Mouse (Mus musculus): ENCODE measurements around the gene Hhat. TPM values are rescaled to one million over a fixed set of nuclear protein-coding genes. Genes with fewer than 3 reads are reported as not detected.
A peak's percentile ranks its signal among the peaks of the same experiment; 100 is the strongest.

Gene Hhat
- polyA plus RNA-seq, 1 experiment from 2014 or later: 3.5 TPM

DNA sequence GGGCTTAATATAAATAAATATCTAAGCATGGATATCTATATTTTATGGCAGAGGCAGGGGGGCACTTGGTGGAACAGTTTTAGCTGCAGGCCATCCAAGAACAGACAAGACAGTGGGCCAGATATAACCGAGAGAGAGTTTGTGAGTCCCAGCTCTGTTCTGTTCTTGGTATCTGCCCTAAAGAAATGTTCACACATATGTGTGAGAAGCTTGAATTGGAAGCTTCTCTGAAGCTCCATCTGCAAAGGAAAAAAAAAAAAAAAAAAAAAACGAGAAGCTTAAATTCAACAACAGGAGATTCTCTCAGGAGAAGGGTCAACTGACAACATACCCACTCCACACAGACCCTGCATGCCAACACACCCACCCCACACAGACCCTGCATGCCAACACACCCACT, 188.1 kb downstream of the Hhat start:
- Histone ChIP-seq H3K9me3 (replicated peaks; ENCODE audit: control insufficient read depth, low read length) (no peaks in the 10 kb centered on the region), H3K4me3 (ENCODE audit: low read depth, low read length) (no peak overlapping the region), H3K27ac (ENCODE audit: low read depth, low read length) (no peak overlapping the region), H3K4me1 (ENCODE audit: control insufficient read depth, insufficient read depth, low read length) (no peaks in the 10 kb centered on the region), H3K27me3 (replicated peaks; ENCODE audit: control insufficient read depth, insufficient read depth, low read length) (no peaks in the 10 kb centered on the region), H3K9ac (ENCODE audit: low read length) (no peak overlapping the region), H3K4me2 (ENCODE audit: low read length) (no peak overlapping the region), H3K36me3 (ENCODE audit: control insufficient read depth, insufficient read depth, low read length) (no peaks in the 10 kb centered on the region)
- DNase-seq (ENCODE audit: low spot score) (no peak), ATAC-seq (no peak)
- 88% methylated on average over 1 of the region's 2 CpGs for WGBS

DNA sequence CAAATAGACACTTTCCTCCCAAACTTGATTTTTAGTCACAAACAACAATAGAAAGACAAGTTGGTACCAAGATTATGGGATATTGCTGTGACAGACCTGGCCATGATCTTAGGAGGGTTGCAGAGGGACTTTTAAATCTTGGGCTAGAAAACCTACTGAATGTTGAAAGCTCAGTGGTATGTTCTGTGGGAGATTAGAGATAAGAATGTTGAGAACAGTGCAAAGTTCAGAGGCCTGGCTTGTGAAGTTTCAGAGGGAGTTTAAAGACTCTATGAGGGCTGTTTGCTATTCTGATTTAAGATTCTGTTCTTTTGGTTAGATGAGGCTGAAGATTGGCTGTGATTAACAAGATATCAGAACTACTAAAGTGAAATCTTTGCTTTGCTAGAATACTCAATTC, 206.3 kb downstream of the Hhat start:
- Histone ChIP-seq H3K27ac (ENCODE audit: low read depth, low read length) (no peak overlapping the region), H3K36me3 (ENCODE audit: control insufficient read depth, insufficient read depth, low read length) (no peaks in the 10 kb centered on the region), H3K9ac (ENCODE audit: low read length) (no peak overlapping the region), H3K4me3 (ENCODE audit: low read depth, low read length) (no peak overlapping the region), H3K4me2 (ENCODE audit: low read length) (no peak overlapping the region), H3K27me3 (replicated peaks; ENCODE audit: control insufficient read depth, insufficient read depth, low read length) (no peaks in the 10 kb centered on the region), H3K4me1 (ENCODE audit: control insufficient read depth, insufficient read depth, low read length) (no peaks in the 10 kb centered on the region), H3K9me3 (replicated peaks; ENCODE audit: control insufficient read depth, low read length) (peaks cover 5% of the 10 kb centered on the region; the same call in 1 of the 2 replicates)
- ATAC-seq: no peak
- DNase-seq (ENCODE audit: low spot score): no peak

DNA sequence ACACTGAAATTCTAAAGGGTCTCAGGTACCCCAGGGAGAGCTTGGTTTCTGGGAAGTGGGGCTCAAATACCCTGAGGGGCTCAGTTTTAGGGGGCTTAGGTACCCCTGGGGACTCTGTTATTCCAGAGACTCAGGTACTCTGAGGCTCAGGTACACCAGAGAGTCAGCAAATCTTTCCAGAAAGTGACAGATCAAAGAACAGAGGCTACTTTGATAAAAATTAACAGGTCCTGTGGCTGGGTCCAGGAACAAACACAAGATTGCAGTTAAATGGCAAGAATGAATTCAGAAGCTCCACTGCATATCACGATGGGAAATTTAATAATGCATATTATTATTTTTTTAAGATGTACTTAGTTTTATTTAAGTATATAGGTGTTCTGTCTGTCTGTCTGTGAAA, 211.7 kb downstream of the Hhat start:
- Histone ChIP-seq H3K4me3 (ENCODE audit: low read depth, low read length) (no peak overlapping the region), H3K4me1 (ENCODE audit: control insufficient read depth, insufficient read depth, low read length) (peaks cover 4% of the 10 kb centered on the region; the same call in 1 of the 2 replicates), H3K9ac (ENCODE audit: low read length) (no peak overlapping the region), H3K36me3 (ENCODE audit: control insufficient read depth, insufficient read depth, low read length) (no peaks in the 10 kb centered on the region), H3K27ac (ENCODE audit: low read depth, low read length) (no peak overlapping the region), H3K9me3 (replicated peaks; ENCODE audit: control insufficient read depth, low read length) (no peaks in the 10 kb centered on the region), H3K4me2 (ENCODE audit: low read length) (no peak overlapping the region), H3K27me3 (replicated peaks; ENCODE audit: control insufficient read depth, insufficient read depth, low read length) (no peaks in the 10 kb centered on the region)
- ATAC-seq: no peak
- 89% methylated on average over 1 of the region's 1 CpGs for WGBS
- DNase-seq (ENCODE audit: low spot score): no peak

DNA sequence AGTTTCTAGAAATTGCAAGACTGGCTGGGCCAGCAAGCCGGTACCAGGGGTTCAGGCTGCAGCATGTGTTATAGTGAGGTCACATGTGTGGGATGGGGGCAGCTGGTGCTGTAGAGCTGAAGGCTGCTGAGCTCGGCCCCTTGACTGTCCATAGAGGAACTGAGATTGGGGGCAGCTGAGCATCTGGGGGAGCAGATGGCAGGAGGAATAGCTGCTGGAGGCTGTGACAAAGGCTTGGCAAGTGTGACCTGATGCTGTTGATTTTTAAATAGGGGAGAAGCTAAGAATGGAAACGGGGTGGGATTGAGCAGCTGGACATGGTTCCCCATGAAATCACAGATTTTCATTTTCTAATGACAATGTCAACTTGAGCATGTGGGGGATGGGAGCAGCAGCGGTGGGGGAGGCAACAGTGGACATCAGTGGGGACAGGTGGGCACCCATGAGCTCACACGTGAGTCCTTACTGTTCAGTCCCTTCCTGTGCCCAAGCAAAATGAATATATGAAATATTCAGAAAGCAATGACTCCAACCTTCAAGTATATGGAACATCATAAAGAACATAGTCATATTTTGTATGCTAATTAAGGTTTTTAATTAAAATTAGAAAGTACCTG, 212.9 kb downstream of the Hhat start:
- no peak overlapping the region for H3K27ac ChIP-seq (ENCODE audit: low read depth, low read length)
- no peak overlapping the region for H3K4me3 ChIP-seq (ENCODE audit: low read depth, low read length)
- H3K36me3 ChIP-seq (ENCODE audit: control insufficient read depth, insufficient read depth, low read length): no peaks in the 10 kb centered on the region
- ATAC-seq (peak; percentile 70), DNase-seq (ENCODE audit: low spot score) (peak; percentile 49)
- H3K4me1 ChIP-seq (ENCODE audit: control insufficient read depth, insufficient read depth, low read length): peaks cover 4% of the 10 kb centered on the region; the same call in 1 of the 2 replicates
- 58% methylated on average over 5 of the region's 5 CpGs for WGBS
- H3K9me3 ChIP-seq (replicated peaks; ENCODE audit: control insufficient read depth, low read length): no peaks in the 10 kb centered on the region
- no peaks in the 10 kb centered on the region for H3K27me3 ChIP-seq (replicated peaks; ENCODE audit: control insufficient read depth, insufficient read depth, low read length)
- H3K4me2 ChIP-seq (ENCODE audit: low read length): no peak overlapping the region
- no peak overlapping the region for H3K9ac ChIP-seq (ENCODE audit: low read length)

DNA sequence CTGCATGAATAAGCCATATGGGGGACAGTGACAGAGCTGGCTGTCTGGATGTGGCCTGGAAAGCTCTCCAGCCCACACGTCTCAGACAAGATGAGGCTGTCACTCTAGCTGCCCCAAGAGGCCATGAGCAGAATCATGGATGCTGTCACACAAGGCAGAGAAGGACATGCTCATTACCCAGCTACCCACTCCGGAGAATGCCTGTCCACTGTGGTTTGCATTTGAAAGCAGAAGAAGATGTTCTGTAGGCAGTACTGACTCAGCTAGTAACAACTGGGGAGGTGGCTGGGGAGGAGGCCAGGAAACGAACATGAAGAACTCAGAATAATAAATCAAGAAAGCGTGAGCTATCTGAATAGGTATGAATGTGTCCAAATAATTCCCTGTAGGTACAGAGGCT, 215.5 kb downstream of the Hhat start:
- H3K4me3 ChIP-seq (ENCODE audit: low read depth, low read length): no peak overlapping the region
- no peaks in the 10 kb centered on the region for H3K9me3 ChIP-seq (replicated peaks; ENCODE audit: control insufficient read depth, low read length)
- 79% methylated on average over 4 of the region's 4 CpGs for WGBS
- no peak for DNase-seq (ENCODE audit: low spot score)
- no peak for ATAC-seq
- no peaks in the 10 kb centered on the region for H3K27me3 ChIP-seq (replicated peaks; ENCODE audit: control insufficient read depth, insufficient read depth, low read length)
- no peaks in the 10 kb centered on the region for H3K36me3 ChIP-seq (ENCODE audit: control insufficient read depth, insufficient read depth, low read length)
- H3K27ac ChIP-seq (ENCODE audit: low read depth, low read length): no peak overlapping the region
- H3K4me2 ChIP-seq (ENCODE audit: low read length): no peak overlapping the region
- no peak overlapping the region for H3K9ac ChIP-seq (ENCODE audit: low read length)
- H3K4me1 ChIP-seq (ENCODE audit: control insufficient read depth, insufficient read depth, low read length): peaks cover 4% of the 10 kb centered on the region; the same call in 1 of the 2 replicates

DNA sequence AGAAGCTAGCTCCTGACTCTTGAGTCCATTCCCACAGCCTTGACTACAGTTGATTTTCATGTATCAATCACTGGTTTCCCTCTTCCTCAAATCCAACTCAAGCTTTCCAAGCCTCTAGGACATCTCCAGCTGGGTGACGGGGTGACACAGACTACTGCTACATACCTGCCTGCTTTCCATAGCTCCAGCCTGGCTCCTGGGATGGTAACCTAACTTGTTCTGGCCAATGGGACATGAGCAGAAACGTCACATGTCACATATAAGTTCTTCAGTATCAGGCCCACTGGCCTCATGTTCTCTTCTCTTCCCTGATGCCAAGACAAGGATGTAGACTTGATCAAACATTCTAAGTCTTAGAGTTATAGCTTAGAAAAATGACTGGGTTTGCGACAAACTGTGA, 220.5 kb downstream of the Hhat start:
- Histone ChIP-seq H3K4me3 (ENCODE audit: low read depth, low read length) (no peak overlapping the region), H3K27ac (ENCODE audit: low read depth, low read length) (no peak overlapping the region), H3K4me1 (ENCODE audit: control insufficient read depth, insufficient read depth, low read length) (no peaks in the 10 kb centered on the region), H3K27me3 (replicated peaks; ENCODE audit: control insufficient read depth, insufficient read depth, low read length) (no peaks in the 10 kb centered on the region), H3K36me3 (ENCODE audit: control insufficient read depth, insufficient read depth, low read length) (no peaks in the 10 kb centered on the region), H3K9ac (ENCODE audit: low read length) (no peak overlapping the region), H3K9me3 (replicated peaks; ENCODE audit: control insufficient read depth, low read length) (no peaks in the 10 kb centered on the region), H3K4me2 (ENCODE audit: low read length) (no peak overlapping the region)
- DNase-seq (ENCODE audit: low spot score): no peak
- ATAC-seq: no peak
- 88% methylated on average over 3 of the region's 3 CpGs for WGBS

DNA sequence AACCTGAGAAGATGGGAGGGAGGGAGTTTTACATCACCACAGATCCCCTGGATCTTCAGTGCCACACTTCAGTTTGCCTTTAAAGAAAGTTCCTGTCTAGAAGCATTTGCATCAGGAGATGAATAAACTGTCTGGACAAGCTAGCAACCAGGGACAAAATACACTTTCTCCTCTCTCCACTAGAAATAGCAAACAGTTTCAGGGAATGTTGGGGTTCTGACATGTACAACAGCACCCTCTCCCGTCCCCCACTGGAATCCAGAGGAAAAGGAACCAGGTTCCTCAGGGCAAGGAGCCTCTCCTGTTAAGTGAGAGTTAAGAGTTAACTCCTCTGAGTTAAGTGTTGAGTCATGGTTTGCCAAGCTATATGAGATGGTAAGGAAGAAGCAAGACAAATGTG, 224.2 kb downstream of the Hhat start:
- Histone ChIP-seq H3K4me1 (ENCODE audit: control insufficient read depth, insufficient read depth, low read length) (0 out of 2 replicates have a peak, but pooled peaks cover 4% of the 10 kb centered on the region), H3K4me3 (ENCODE audit: low read depth, low read length) (no peak overlapping the region), H3K36me3 (ENCODE audit: control insufficient read depth, insufficient read depth, low read length) (no peaks in the 10 kb centered on the region), H3K9ac (ENCODE audit: low read length) (no peak overlapping the region), H3K9me3 (replicated peaks; ENCODE audit: control insufficient read depth, low read length) (no peaks in the 10 kb centered on the region), H3K27ac (ENCODE audit: low read depth, low read length) (no peak overlapping the region), H3K27me3 (replicated peaks; ENCODE audit: control insufficient read depth, insufficient read depth, low read length) (no peaks in the 10 kb centered on the region), H3K4me2 (ENCODE audit: low read length) (no peak overlapping the region)
- ATAC-seq (no peak), DNase-seq (ENCODE audit: low spot score) (peak; percentile 23)
- WGBS: 20% methylated on average over 1 of the region's 1 CpGs

DNA sequence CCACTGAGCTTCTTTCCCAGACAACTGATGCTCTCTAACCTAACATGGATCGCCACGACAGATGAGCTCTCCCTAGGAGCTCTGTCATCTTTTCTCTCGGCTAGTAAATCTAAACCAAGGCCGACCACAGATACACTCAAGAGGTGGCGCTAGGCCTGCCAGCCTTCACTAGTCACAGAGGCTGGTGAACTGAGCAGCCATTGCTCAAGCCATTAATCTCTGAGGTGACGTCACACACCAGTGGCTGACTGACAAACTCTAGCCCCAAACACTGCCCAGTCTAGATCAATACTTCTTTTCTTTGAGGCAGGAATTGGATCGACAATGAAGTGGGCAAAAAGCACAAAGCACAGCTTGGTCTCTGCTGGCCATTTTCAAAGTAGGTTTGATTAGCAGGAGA, 226.1 kb downstream of the Hhat start:
- Histone ChIP-seq H3K9ac (ENCODE audit: low read length) (no peak overlapping the region), H3K27ac (ENCODE audit: low read depth, low read length) (no peak overlapping the region), H3K9me3 (replicated peaks; ENCODE audit: control insufficient read depth, low read length) (no peaks in the 10 kb centered on the region), H3K4me3 (ENCODE audit: low read depth, low read length) (no peak overlapping the region), H3K27me3 (replicated peaks; ENCODE audit: control insufficient read depth, insufficient read depth, low read length) (no peaks in the 10 kb centered on the region), H3K4me2 (ENCODE audit: low read length) (no peak overlapping the region), H3K4me1 (ENCODE audit: control insufficient read depth, insufficient read depth, low read length) (0 out of 2 replicates have a peak, but pooled peaks cover 4% of the 10 kb centered on the region), H3K36me3 (ENCODE audit: control insufficient read depth, insufficient read depth, low read length) (no peaks in the 10 kb centered on the region)
- ATAC-seq: no peak
- 47% methylated on average over 7 of the region's 7 CpGs for WGBS
- no peak for DNase-seq (ENCODE audit: low spot score)

DNA sequence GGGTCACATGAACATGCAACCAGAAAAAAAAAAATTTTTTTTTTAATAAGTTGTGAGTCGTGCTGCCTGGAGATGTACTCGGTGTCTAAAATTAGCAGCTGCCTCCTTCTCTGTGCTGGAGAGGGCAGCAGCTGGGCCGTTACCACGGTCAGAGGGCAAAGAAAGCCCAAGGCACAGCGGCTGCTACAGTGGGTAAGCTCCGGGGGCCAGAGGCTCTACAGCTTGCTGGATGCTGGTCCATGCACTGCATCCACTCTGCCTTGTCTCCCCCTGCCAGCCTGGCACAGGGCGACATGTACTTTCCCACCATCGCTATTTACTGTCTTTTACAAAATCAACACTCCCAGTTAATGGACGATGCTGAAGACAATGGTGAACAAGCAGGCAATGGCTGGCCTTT, 226.9 kb downstream of the Hhat start:
- no peak for ATAC-seq

More for the DNA sequence above, 226.9 kb downstream of the Hhat start:
- Histone ChIP-seq H3K9ac (ENCODE audit: low read length) (no peak overlapping the region), H3K36me3 (ENCODE audit: control insufficient read depth, insufficient read depth, low read length) (no peaks in the 10 kb centered on the region), H3K9me3 (replicated peaks; ENCODE audit: control insufficient read depth, low read length) (no peaks in the 10 kb centered on the region), H3K27me3 (replicated peaks; ENCODE audit: control insufficient read depth, insufficient read depth, low read length) (no peaks in the 10 kb centered on the region), H3K27ac (ENCODE audit: low read depth, low read length) (no peak overlapping the region), H3K4me3 (ENCODE audit: low read depth, low read length) (no peak overlapping the region), H3K4me1 (ENCODE audit: control insufficient read depth, insufficient read depth, low read length) (0 out of 2 replicates have a peak, but pooled peaks cover 4% of the 10 kb centered on the region), H3K4me2 (ENCODE audit: low read length) (no peak overlapping the region)
- 71% methylated on average over 9 of the region's 9 CpGs for WGBS
- no peak for DNase-seq (ENCODE audit: low spot score)

Data from forebrain, embryonic 14.5 days (tissue).